Mouse (Mus musculus) adrenal gland, postnatal 14 days (tissue): ENCODE data around the gene Olfr743. TPM values are rescaled to one million over a fixed set of nuclear protein-coding genes. Genes with fewer than 3 reads are reported as not detected.
"Not testable (repeated sequence)": the region's sequence is repeated elsewhere in the genome, so short reads cannot be mapped to it uniquely, and the experiment has no call there.

Source experiments
- DNase-seq: peaks from one replicate; pipeline ENCODE4 v3.0.0; 2021; ENCODE audit warnings: mixed read lengths
- long read RNA-seq, 2 experiments: library from polyadenylated mRNA; stranded (forward); transcript quantifications; one replicate each; pipeline ENCODE4 v2.0.0; 2021
- total RNA-seq: library from RNA; stranded (reverse); gene quantifications from 2 replicates; pipeline ENCODE4 v1.2.3, GENCODE M21; 2021

The Olfr743 gene
- total RNA-seq: not detected in 2 replicates
- long read RNA-seq, experiment 1: 0 reads
- long read RNA-seq, experiment 2: 0 reads

GRCm38 (mm10) chr14:50521539-50521938, at the start of gene Olfr743:
Gene Olfr743, plus strand, starts transcription at chr14:50521839.
- DNase-seq: no peak

- DNase-seq: no peak
Observed at GRCm38 (mm10) chr14:50472438-50472837, 49.2 kb upstream of the Olfr743 start, which contains the start of gene Olfr741. Gene Olfr741, plus strand, starts transcription at chr14:50472738.

- no peak for DNase-seq
Observed at GRCm38 (mm10) chr14:50478406-50478805, 43.2 kb upstream of the Olfr743 start.

- no peak for DNase-seq
Observed at GRCm38 (mm10) chr14:50503300-50503699, 18.3 kb upstream of the Olfr743 start, which contains the start of gene Olfr742. Gene Olfr742, plus strand, starts transcription at chr14:50503600.

GRCm38 (mm10) chr14:50552734-50553133, 31.1 kb downstream of the Olfr743 start:
- no peak for DNase-seq

DNA sequence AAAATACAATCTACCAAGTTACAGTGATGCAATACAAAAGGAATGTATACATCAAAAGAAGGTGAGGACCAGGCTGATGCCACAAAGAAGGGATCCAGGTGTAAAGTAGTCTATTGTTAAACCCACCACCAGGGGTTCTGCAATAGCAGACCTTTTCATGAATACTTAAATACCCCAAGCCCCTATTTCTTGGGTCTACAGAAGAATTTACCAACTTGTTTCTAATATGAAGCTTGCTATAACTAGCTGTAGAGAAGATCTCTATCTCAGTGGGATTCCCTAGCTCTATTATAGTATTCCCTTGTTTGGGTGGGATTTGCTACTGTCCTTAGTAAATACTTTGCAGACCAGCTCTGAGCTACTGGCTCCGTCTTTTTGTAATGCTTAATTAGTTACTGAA, 51.4 kb downstream of the Olfr743 start:
- DNase-seq: not testable (repeated sequence)

Other genes with a start within 250 kb of the Olfr743 start
- gene Olfr732, start 237.6 kb upstream of the Olfr743 start, total RNA-seq: not detected in 2 replicates
- not detected in 2 replicates for gene Olfr733, start 220.3 kb upstream of the Olfr743 start, total RNA-seq
- gene Olfr734, start 195.1 kb upstream of the Olfr743 start, total RNA-seq: not detected in 2 replicates
- not detected in 2 replicates for gene Olfr735, start 173.0 kb upstream of the Olfr743 start, total RNA-seq
- 0.26 and 0.86 TPM in 2 replicates for gene Tlr11, start 163.9 kb upstream of the Olfr743 start, total RNA-seq
- gene Olfr736, start 140.7 kb upstream of the Olfr743 start, total RNA-seq: not detected in 2 replicates
- not detected in 2 replicates for gene Olfr738, start 114.3 kb upstream of the Olfr743 start, total RNA-seq
- not detected in 2 replicates for gene Olfr739, start 103.2 kb upstream of the Olfr743 start, total RNA-seq
- gene Olfr740, start 76.3 kb upstream of the Olfr743 start, total RNA-seq: not detected in 2 replicates
- not detected in 2 replicates for gene Olfr741, start 49.1 kb upstream of the Olfr743 start, total RNA-seq
- not detected in 2 replicates for gene Olfr742, start 18.2 kb upstream of the Olfr743 start, total RNA-seq
- gene Olfr744, start 93.0 kb downstream of the Olfr743 start, total RNA-seq: not detected in 2 replicates
- gene Olfr745, start 117.5 kb downstream of the Olfr743 start, total RNA-seq: not detected in 2 replicates
- not detected in 2 replicates for gene Olfr746, start 125.2 kb downstream of the Olfr743 start, total RNA-seq
- gene Olfr747, start 171.4 kb downstream of the Olfr743 start, total RNA-seq: not detected in 2 replicates
- gene Olfr748, start 185.5 kb downstream of the Olfr743 start, total RNA-seq: not detected in 2 replicates
- not detected in 2 replicates for gene Olfr749, start 223.3 kb downstream of the Olfr743 start, total RNA-seq